Mouse (Mus musculus) left cerebral cortex, adult 18-20 months (tissue): ENCODE measurements around the gene Wfdc6a. TPM values are rescaled to one million over a fixed set of nuclear protein-coding genes. Genes with fewer than 3 reads are reported as not detected.
A peak's percentile ranks its signal among the peaks of the same experiment; 100 is the strongest.
"Not testable (repeated sequence)": the region's sequence is repeated elsewhere in the genome, so short reads cannot be mapped to it uniquely, and the experiment has no call there.

ENCODE experiments used
- DNase-seq, 2 experiments: peaks; one replicate each; pipeline ENCODE4 v3.0.0; 2021 to 2022; ENCODE audit warnings: low spot score in 2 of 2, mixed read lengths in 1 of 2
- long read RNA-seq, 2 experiments: library from polyadenylated mRNA; stranded (forward); transcript quantifications; one replicate each; pipeline ENCODE4 v2.0.0; 2021
- total RNA-seq, 2 experiments: library from RNA; stranded (reverse); gene quantifications; 2 replicates each; pipeline ENCODE4 v1.2.3; 2021

The Wfdc6a gene
- not detected for total RNA-seq
- long read RNA-seq, experiment 1: 0 reads
- long read RNA-seq, experiment 2: 0 reads

- not testable (repeated sequence) for DNase-seq
Observed at GRCm38 (mm10) chr2:164585025-164585725, at the start of gene Wfdc6a. TSS of gene Wfdc6a (minus strand) at chr2:164585447.

DNA sequence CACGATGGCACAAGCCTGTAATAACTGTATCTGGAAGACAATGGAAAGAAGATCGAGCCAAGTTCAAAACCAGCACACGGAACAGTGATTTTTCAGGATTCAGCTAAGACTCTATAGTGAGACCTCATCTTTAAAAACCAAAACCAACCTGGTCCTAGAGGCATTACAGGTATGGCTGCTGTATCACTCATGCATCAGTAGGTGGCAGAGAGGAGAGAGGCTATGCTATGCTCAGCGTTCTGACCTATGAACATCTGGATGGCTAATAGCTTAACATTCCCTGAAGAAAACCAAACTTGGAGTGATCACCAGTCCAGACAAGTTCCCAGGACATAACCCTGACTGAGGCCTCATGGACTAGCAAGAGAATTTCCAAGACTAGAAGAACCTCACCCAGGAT, 36.5 kb upstream of the Wfdc6a start:
- no peak for DNase-seq

- DNase-seq: no peak
Observed at GRCm38 (mm10) chr2:164619050-164619449, 33.8 kb upstream of the Wfdc6a start.

DNA sequence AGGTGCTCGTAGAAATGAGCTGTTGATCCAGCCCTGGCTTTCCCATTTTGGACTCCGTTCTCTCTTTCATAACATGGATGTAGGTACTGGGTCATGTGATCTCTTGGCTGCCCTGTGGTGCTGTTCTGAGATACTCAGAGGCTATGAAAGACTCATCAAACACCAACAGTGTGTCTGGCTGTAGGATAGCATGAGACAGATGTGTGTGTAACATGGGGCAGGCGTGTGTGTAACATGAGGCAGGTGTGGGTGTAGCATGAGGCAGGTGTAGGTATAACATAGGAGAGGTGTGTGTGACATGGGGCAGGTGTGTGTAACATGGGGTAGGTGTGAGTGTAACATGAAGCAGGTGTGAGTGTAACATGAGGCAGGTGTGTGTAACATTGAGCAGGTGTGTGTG, 30.1 kb upstream of the Wfdc6a start:
- DNase-seq: no peak

DNA sequence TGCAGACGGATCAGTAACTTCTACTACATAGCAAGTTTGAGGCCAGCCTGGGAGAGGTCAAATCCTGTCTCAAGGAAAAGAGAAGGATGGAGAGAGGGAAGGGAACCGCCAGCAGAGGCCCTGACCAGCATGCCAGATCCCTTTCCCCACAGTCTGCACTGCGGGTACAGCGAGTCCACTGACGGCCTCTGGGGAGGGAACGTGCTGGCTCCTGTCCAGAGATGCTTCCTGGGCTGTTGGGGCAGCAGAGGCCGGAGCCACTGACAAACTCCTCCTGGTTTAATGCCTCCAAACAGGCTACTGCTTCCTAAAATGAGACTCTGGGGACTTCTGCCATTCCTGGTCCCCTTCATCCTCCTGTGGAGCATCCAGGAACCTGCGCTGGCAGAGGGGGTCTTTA, 28.2 kb upstream of the Wfdc6a start, which contains the start of the genes Wfdc6b and Wfdc8:
Gene Wfdc6b (plus strand): TSS at position 52 of the 400 bp plus-strand sequence.
Gene Wfdc8 (minus strand): TSS at position 156 of the 400 bp plus-strand sequence.
- DNase-seq: not testable (repeated sequence)

- DNase-seq: no peak
Observed at GRCm38 (mm10) chr2:164608781-164609180, 23.5 kb upstream of the Wfdc6a start.

DNA sequence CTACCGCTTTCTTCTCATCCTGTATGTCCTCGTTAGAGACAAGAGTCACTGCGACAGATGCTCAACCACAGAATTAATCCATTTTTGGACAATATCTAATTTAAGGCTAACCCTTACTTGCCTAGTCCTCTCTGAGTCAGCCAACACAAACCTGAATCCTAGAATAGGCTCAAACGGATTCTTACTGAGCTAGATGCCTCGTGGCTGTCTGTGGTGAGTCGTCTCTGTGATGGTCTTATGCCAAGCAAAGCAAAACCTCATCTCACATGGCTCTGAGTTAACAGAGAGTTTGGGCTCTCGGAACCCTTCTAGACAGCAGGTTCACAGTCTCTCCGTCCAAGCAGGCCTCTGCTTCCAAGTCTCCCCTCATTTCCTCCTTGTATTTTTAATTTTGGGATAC, 19.2 kb upstream of the Wfdc6a start:
- no peak for DNase-seq

GRCm38 (mm10) chr2:164603482-164603881, 18.2 kb upstream of the Wfdc6a start:
- no peak for DNase-seq

- no peak for DNase-seq
Observed at GRCm38 (mm10) chr2:164600179-164600578, 14.9 kb upstream of the Wfdc6a start.

- DNase-seq: no peak
Observed at GRCm38 (mm10) chr2:164593494-164593893, 8.2 kb upstream of the Wfdc6a start, which contains the start of gene Eppin. TSS of gene Eppin (minus strand) at chr2:164593594.

GRCm38 (mm10) chr2:164592014-164592413, 6.8 kb upstream of the Wfdc6a start:
- DNase-seq: peak; percentile 16 to 27

DNA sequence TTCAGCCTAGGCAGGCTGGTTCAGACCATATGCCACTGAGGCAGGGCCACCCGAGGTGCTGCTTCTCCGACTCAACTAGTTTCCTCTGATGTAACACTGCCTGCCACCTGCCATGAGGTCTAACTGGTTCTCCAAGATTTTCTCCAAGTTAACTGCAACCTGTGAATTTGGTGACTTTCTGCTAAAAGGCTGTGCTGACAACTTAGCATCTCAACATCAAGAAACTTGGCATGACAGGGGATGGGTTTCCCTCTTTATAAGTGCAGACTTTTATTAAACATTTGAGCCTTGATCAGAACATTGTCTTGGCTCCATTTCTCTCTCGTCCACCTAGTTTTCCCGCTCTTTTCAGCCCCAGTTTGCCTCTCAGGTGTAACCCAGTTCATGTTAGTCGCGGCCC, 11.9 kb downstream of the Wfdc6a start, which contains the start of gene Spint3:
Gene Spint3 (minus strand): TSS at position 101 of the 400 bp plus-strand sequence.
- DNase-seq: not testable (repeated sequence)

DNA sequence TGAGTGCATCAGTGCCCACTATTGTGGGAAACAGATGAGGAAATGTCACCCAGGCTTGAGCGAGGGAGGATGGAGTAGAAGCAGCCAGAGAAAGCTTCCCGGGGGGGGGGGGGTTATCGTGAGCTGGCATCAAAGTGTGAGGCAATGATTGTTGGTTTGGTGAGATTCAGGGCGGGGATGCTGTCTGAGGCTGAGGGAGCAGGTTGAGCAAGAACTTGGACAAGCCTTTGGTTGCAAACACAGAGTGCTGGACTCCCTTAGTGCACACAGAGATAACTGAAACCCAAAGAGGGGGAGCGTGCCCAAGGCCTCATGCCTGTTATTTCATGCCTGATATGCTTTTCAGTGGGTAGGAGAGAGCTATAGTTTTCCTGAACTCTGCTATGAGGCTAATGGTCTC, 17.8 kb downstream of the Wfdc6a start:
- DNase-seq: no peak

- DNase-seq: no peak
Observed at GRCm38 (mm10) chr2:164566997-164567396, 18.2 kb downstream of the Wfdc6a start.

DNA sequence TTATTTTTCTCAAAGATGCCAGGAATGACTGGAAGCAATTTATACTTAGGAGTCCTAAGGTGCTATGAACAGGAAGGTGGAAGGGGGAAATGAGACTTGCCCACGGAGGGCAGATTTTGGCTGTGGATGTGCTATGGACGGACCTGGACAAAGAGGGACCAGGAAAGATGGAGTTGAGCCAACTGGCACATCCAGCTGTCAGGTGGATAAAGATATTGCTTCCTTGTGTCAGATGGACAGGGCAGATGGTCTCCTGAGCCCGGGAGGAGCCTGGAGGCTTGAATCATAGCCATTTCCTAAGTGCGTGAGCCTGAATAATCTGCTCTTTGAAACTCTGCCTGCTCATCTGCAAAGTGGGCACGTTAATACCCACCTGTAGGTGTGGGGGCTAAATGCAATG, 20.9 kb downstream of the Wfdc6a start:
- no peak for DNase-seq

GRCm38 (mm10) chr2:164563339-164564038, 21.8 kb downstream of the Wfdc6a start:
- peak; percentile 9 to 42 for DNase-seq

DNA sequence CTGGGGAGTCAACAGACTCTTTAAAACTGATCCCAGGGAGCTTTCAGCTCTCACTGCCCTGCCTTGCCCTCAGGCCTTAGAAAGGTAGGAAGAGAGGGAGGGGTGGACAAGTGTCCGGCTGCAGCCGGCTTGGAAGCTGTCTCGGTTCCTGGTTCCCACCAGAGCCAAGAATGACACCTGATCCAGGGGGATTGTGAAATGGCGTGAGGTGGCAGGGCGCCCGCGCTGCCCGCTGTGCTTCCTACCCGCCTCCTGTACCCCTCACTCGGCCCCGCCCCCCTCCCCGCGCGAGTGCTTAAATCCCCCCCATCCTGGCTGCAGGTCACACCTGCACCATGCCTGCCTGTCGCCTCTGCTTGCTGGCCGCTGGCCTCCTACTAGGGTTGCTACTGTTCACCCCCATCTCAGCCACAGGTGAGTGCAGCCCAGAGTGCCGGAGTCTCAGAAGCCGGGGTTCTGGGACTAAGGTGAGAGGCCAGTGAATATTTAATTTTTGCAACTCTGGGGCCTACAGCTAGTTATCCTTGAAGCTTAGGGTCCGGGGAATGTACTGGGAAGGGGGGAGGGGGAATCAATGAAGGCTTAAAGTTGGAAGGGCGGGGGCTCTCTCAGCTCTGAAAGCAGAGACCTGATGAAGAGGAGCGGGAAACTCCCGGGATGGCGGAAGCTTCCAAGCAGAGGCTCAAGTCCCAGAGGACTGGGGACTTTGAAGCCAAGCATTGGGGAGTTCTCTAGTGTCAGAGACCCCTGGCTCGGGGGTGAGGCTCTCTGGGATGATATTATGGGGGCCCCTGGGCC, 22.7 kb downstream of the Wfdc6a start, which contains the start of gene Wfdc2:
Gene Wfdc2 (plus strand): TSS at position 23 of the 798 bp plus-strand sequence.
- no peak for DNase-seq

GRCm38 (mm10) chr2:164560106-164560505, 25.1 kb downstream of the Wfdc6a start:
- DNase-seq: no peak

GRCm38 (mm10) chr2:164558991-164559645, 26.1 kb downstream of the Wfdc6a start:
- DNase-seq: no peak

DNA sequence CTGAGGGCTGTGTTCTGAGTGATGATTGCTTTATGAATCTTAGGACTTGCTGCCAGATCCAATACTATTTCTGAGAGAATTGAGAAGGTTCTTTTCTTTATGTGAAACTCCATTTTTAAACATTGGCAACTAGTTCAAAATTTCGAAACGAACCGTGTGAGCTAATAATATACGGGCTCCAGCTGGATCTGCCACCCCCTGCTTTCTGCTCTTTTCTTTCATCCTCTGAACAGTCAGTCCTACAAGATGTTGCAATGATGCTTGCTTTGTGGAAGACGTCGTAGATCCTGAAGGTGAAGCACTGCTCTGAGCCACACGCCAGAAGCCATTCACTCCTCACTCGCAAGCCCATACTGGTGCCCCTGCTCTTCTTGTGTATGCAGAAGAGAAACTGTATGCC, 26.8 kb downstream of the Wfdc6a start:
- peak; percentile 20 to 31 for DNase-seq

DNA sequence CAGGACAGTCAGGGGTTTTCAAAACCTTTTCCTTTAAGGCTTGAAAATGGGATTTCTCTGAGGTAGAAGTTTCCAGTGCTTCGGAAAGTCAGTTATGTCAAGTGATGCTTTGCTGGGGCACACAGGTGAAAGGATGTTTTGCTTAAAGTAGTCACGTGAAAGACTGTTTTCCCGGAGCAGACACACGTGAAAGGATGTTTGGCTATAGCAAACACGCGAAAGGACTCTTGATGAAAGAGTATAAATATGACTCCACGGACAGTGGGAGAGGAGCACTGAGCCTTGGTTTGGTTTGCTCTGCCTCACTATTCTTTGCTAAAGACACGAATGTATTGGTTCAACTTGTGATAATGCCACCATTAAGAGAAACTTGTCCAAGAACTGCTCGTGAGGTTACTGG, 33.7 kb downstream of the Wfdc6a start:
- DNase-seq: no peak
